Mouse (Mus musculus) testis, adult 2 months (tissue): ENCODE data around the gene P2rx7.

Experiments used
- CTCF ChIP-seq: fragments of 200-500 bp; IDR thresholded peaks from 2 replicates; pipeline ENCODE4 v1.5.1; 2012; ENCODE audit warnings: low read depth, mild to moderate bottlenecking, inconsistent platforms, low read length, moderate library complexity; ENCODE audit not compliant: control insufficient read depth, insufficient read depth, insufficient replicate concordance
- POLR2A ChIP-seq: fragments of 200-500 bp; IDR thresholded peaks from 2 replicates; pipeline ENCODE4 v1.6.1; 2012; ENCODE audit warnings: low read depth, mild to moderate bottlenecking, inconsistent platforms, low read length, moderate library complexity; ENCODE audit not compliant: control insufficient read depth

DNA sequence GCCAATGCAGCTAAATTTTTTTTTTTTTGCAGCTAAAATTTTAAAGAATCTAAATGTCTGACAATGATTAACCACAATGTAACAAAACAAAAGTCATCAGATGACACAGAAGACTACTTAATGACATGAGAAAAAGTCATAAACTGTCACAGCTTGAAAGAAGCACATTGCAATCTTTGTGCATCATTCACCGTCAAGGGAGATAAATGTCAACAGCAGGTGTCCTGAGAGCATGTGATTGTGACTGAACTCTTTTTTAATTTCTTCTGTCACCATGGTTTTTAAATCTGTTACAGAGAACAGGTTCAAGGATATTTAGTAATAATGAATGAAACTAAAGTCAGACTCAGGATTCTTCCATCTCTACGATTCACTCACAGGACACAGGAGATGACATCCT is 38.8 kb upstream of the P2rx7 start:
- TF ChIP-seq CTCF (no peak), POLR2A (no peak)
